Comparison of ENCODE assay signal across 8 mouse cellular contexts in genomic region chr4:83524843-83525689, GRCm38 (mm10). TPM values are rescaled to one million over a fixed set of nuclear protein-coding genes. Genes with fewer than 3 reads are reported as not detected.
A peak's percentile ranks its signal among the peaks of the same experiment; 100 is the strongest.
DNase-seq lines count a peak whose midpoint lies in the region; ATAC-seq and TF ChIP-seq lines count a peak whose summit lies in the region.

Gene Ccdc171, plus strand, starts transcription at chr4:83525545.

- H3K4me1 ChIP-seq in CH12.LX (ENCODE audit: control insufficient read depth in 1 of 2, insufficient read depth in 2 of 2), result peaks cover 0 to 17% of the 10 kb centered on the region in 2 experiments; a peak in 2 of 4 replicates
- peaks cover 34% of the 10 kb centered on the region for H3K4me1 ChIP-seq in forebrain, embryonic 12.5 days
- H3K4me1 ChIP-seq in liver, postnatal 0 days (ENCODE audit: insufficient read depth), result peaks cover 13% of the 10 kb centered on the region; the same call in 1 of the 2 replicates
- H3K4me1 ChIP-seq in neural tube, embryonic 14.5 days (ENCODE audit: control insufficient read depth, insufficient read depth, low read length), result 0 out of 2 replicates have a peak, but pooled peaks cover 2% of the 10 kb centered on the region

- under 1% methylated on average over 72 of the region's 73 CpGs for WGBS in forebrain, embryonic 12.5 days
- under 1% methylated on average over 73 of the region's 73 CpGs for WGBS in large intestine, adult 2 months
- under 1% methylated on average over 61 of the region's 73 CpGs for WGBS in liver, postnatal 0 days (ENCODE audit: insufficient replicate concordance)
- WGBS in neural tube, embryonic 14.5 days, result under 1% methylated on average over 65 of the region's 73 CpGs

- TF ChIP-seq RAD21 in CH12.LX (IDR thresholded peaks at IDR 0.05; ENCODE audit: low read depth, low read length), result no peak

- H3K27ac ChIP-seq in CH12.LX (ENCODE audit: insufficient read depth, low read depth), result peak within 1 kb of the TSS; percentile 73
- H3K27ac ChIP-seq in forebrain, embryonic 12.5 days, result peak within 1 kb of the TSS; percentile 100
- H3K27ac ChIP-seq in liver, postnatal 0 days (ENCODE audit: low read depth), result peak within 1 kb of the TSS; percentile 90
- peak within 1 kb of the TSS; percentile 98 for H3K27ac ChIP-seq in neural tube, embryonic 14.5 days (ENCODE audit: low read depth, low read length)

- peak; percentile 90 for TF ChIP-seq POLR2A in CH12.LX (IDR thresholded peaks at IDR 0.05; ENCODE audit: low read depth, low read length)

- peak within 1 kb of the TSS; percentile 54; the same call in 1 of the 2 replicates for H3K4me2 ChIP-seq in CH12.LX (ENCODE audit: insufficient read depth, low read depth, poor library complexity, severe bottlenecking)
- peak within 1 kb of the TSS; percentile 78 for H3K4me2 ChIP-seq in forebrain, embryonic 12.5 days
- H3K4me2 ChIP-seq in liver, postnatal 0 days (ENCODE audit: low read depth, low read length), result peak within 1 kb of the TSS; percentile 95
- H3K4me2 ChIP-seq in neural tube, embryonic 14.5 days (ENCODE audit: low read depth, low read length), result peak within 1 kb of the TSS; percentile 75

- peak; percentile 92 for DNase-seq in CH12.LX (ENCODE audit: extremely low read depth)
- peak; percentile 90 for DNase-seq in c-Kit-positive CD71-positive TER-119-negative erythroid progenitor cells, embryonic 14.5 days (ENCODE audit: low read depth)
- peak; percentile 96 to 97 for DNase-seq in heart, postnatal 10 days
- peak; percentile 85 for DNase-seq in large intestine, adult 2 months (ENCODE audit: low read depth, low spot score)
- DNase-seq in liver, postnatal 0 days, result peak; percentile 98
- peak; percentile 97 for DNase-seq in testis, postnatal 10 days (ENCODE audit: low spot score)

- H3K4me3 ChIP-seq in CH12.LX (replicated peaks in 1 of 3; ENCODE audit: low read depth in 2 of 3, low read length in 2 of 3, poor library complexity in 1 of 3), result peak within 1 kb of the TSS; percentile 81 to 92 (median 89)
- H3K4me3 ChIP-seq in forebrain, embryonic 12.5 days (replicated peaks), result peak within 1 kb of the TSS; percentile 70
- peak within 1 kb of the TSS; percentile 71 for H3K4me3 ChIP-seq in liver, postnatal 0 days (ENCODE audit: low read depth, low read length)
- peak within 1 kb of the TSS; percentile 68 for H3K4me3 ChIP-seq in neural tube, embryonic 14.5 days (ENCODE audit: low read depth, low read length)

- no peaks in the 10 kb centered on the region for H3K27me3 ChIP-seq in CH12.LX (replicated peaks)
- no peaks in the 10 kb centered on the region for H3K27me3 ChIP-seq in forebrain, embryonic 12.5 days
- H3K27me3 ChIP-seq in liver, postnatal 0 days (ENCODE audit: insufficient read depth, low read length), result no peaks in the 10 kb centered on the region
- no peaks in the 10 kb centered on the region; the same call in 1 of the 2 replicates for H3K27me3 ChIP-seq in neural tube, embryonic 14.5 days (ENCODE audit: control insufficient read depth, insufficient read depth, low read length)

- no peaks in the 10 kb centered on the region for H3K79me2 ChIP-seq in CH12.LX (replicated peaks; ENCODE audit: control insufficient read depth, extremely low read depth, insufficient read depth, poor library complexity, severe bottlenecking)

- H3K9ac ChIP-seq in CH12.LX (ENCODE audit: insufficient read depth, low read depth), result peak within 1 kb of the TSS; percentile 56
- peak within 1 kb of the TSS; percentile 73 for H3K9ac ChIP-seq in forebrain, embryonic 12.5 days
- peak within 1 kb of the TSS; percentile 71 for H3K9ac ChIP-seq in liver, postnatal 0 days (replicated peaks)
- peak within 1 kb of the TSS; percentile 78 for H3K9ac ChIP-seq in neural tube, embryonic 14.5 days (replicated peaks; ENCODE audit: low read depth, low read length)

- no peak for TF ChIP-seq CTCF in CH12.LX (conservative IDR thresholded peaks at IDR 0.05 in 1 of 2, IDR thresholded peaks at IDR 0.05 in 1 of 2; ENCODE audit: low read depth in 2 of 2, low read length in 2 of 2)
- TF ChIP-seq CTCF in liver, postnatal 0 days (IDR thresholded peaks at IDR 0.05; ENCODE audit: low read depth), result peak; percentile 10; the same call in 1 of the 2 replicates

- peak; percentile 43; the same call in 1 of the 2 replicates for TF ChIP-seq EP300 in CH12.LX (IDR thresholded peaks at IDR 0.05; ENCODE audit: low read length)
- TF ChIP-seq EP300 in liver, postnatal 0 days (IDR thresholded peaks at IDR 0.05; ENCODE audit: low read depth), result no peak

- ATAC-seq in forebrain, embryonic 12.5 days (ENCODE audit: low FRiP score), result peak; percentile 95
- ATAC-seq in liver, postnatal 0 days, result peak; percentile 99
- peak; percentile 97 for ATAC-seq in neural tube, embryonic 14.5 days (ENCODE audit: low read depth)

- no peaks in the 10 kb centered on the region for H3K36me3 ChIP-seq in CH12.LX (replicated peaks in 1 of 2; ENCODE audit: control insufficient read depth in 1 of 2, insufficient read depth in 1 of 2, low read length in 1 of 2)
- no peaks in the 10 kb centered on the region for H3K36me3 ChIP-seq in forebrain, embryonic 12.5 days (replicated peaks)
- no peaks in the 10 kb centered on the region for H3K36me3 ChIP-seq in liver, postnatal 0 days (replicated peaks; ENCODE audit: insufficient read depth, low read length)
- no peaks in the 10 kb centered on the region for H3K36me3 ChIP-seq in neural tube, embryonic 14.5 days (ENCODE audit: control insufficient read depth, insufficient read depth, low read length)

- intact Hi-C loops in heart, postnatal 10 days (cut with DNase I), result loop anchor here (2.0 to 10.0 kb wide), 3 partner anchors 38 to 108 kb away; partner anchors contain the start of genes Psip1 and Snapc3

- H3K9me3 ChIP-seq in CH12.LX (replicated peaks; ENCODE audit: low read length), result no peaks in the 10 kb centered on the region
- no peaks in the 10 kb centered on the region for H3K9me3 ChIP-seq in forebrain, embryonic 12.5 days
- no peaks in the 10 kb centered on the region for H3K9me3 ChIP-seq in liver, postnatal 0 days (ENCODE audit: low read length)
- H3K9me3 ChIP-seq in neural tube, embryonic 14.5 days (ENCODE audit: control insufficient read depth, low read length), result no peaks in the 10 kb centered on the region

- dilution Hi-C loops in CH12.LX (cut with MboI; ENCODE audit: extremely low pct_ligation_motif_present, extremely low pct_unique_long_range_greater_than_20kb, low sequenced_read_pairs), result no loop called here

- in situ Hi-C loops in CH12.LX (cut with MboI; ENCODE audit: low pct_ligation_motif_present, low pct_unique_long_range_greater_than_20kb, low sequenced_read_pairs), result loop anchor here (25.0 kb wide), 1 partner anchor 213 kb away; the partner anchor contains the start of gene Ttc39b

TF ChIP-seq in CH12.LX, 34 proteins besides CTCF, POLR2A, EP300 and RAD21 (continues in another document):
- TF ChIP-seq PAX5 (IDR thresholded peaks at IDR 0.05; ENCODE audit: low read length) (no peak), USF2 (conservative IDR thresholded peaks at IDR 0.05; ENCODE audit: low read depth, low read length) (no peak), MAFK (IDR thresholded peaks at IDR 0.05; ENCODE audit: insufficient replicate concordance, low read length) (no peak), CHD1 (IDR thresholded peaks at IDR 0.05; ENCODE audit: low read depth, low read length) (no peak), JUN (IDR thresholded peaks at IDR 0.05; ENCODE audit: insufficient read depth, low read depth, low read length) (no peak), BHLHE40 (IDR thresholded peaks at IDR 0.05; ENCODE audit: low read depth, low read length) (no peak; the same call in 1 of the 2 replicates), ZMIZ1 (IDR thresholded peaks at IDR 0.05; ENCODE audit: low read depth, low read length) (peak; percentile 82; the same call in 1 of the 2 replicates), NELFE (IDR thresholded peaks at IDR 0.05; ENCODE audit: low read depth, low read length) (peak; percentile 95), KAT2A (IDR thresholded peaks at IDR 0.05; ENCODE audit: insufficient replicate concordance, low read length) (peak; percentile 61; the same call in 1 of the 2 replicates), CHD2 (IDR thresholded peaks at IDR 0.05; ENCODE audit: low read length) (peak; percentile 69), MEF2A (IDR thresholded peaks at IDR 0.05; ENCODE audit: borderline replicate concordance, low read depth, low read length) (no peak), SIN3A (IDR thresholded peaks at IDR 0.05; ENCODE audit: low read length) (peak; percentile 50; the same call in 1 of the 2 replicates), MAX (IDR thresholded peaks at IDR 0.05; ENCODE audit: low read length) (peak; percentile 28; the same call in 1 of the 2 replicates), IRF4 (IDR thresholded peaks at IDR 0.05; ENCODE audit: low read depth, low read length) (peak; percentile 56; the same call in 1 of the 2 replicates), ZC3H11A (IDR thresholded peaks at IDR 0.05; ENCODE audit: low read depth, low read length) (no peak), E2F4 (IDR thresholded peaks at IDR 0.05; ENCODE audit: insufficient replicate concordance, low read depth, low read length) (no peak), JUND (conservative IDR thresholded peaks at IDR 0.05; ENCODE audit: low read depth, low read length) (no peak), ETS1 (conservative IDR thresholded peaks at IDR 0.05; ENCODE audit: low read depth, low read length) (peak; percentile 15; the same call in 1 of the 2 replicates), POLR2AphosphoS2 (IDR thresholded peaks at IDR 0.05; ENCODE audit: low read depth, low read length) (peak; percentile 70; the same call in 1 of the 2 replicates), SMC3 (IDR thresholded peaks at IDR 0.05; ENCODE audit: low read depth, low read length) (no peak), UBTF (IDR thresholded peaks at IDR 0.05; ENCODE audit: low read depth, low read length) (0 out of 2 replicates have a peak, but pooled peaks have one; percentile 48), USF1 (IDR thresholded peaks at IDR 0.05; ENCODE audit: low read depth, low read length) (no peak), ZNF384 (IDR thresholded peaks at IDR 0.05; ENCODE audit: low read depth, low read length) (no peak), GABPA (IDR thresholded peaks at IDR 0.05; ENCODE audit: insufficient replicate concordance, low read depth, low read length) (no peak), ELF1 (IDR thresholded peaks at IDR 0.05; ENCODE audit: low read depth, low read length) (peak; percentile 88)

RNA-seq across cellular contexts. Expression of gene Ccdc171, which starts in this region (rescaled TPM):
- total RNA-seq in CH12.LX (2012; rRNA removed), result 1.1 and 1.5 TPM in 2 replicates
- total RNA-seq in CH12.LX (2014; rRNA removed), result 0.93 and 1.4 TPM in 2 replicates
- polyA plus RNA-seq in CH12.LX (2012; ENCODE audit: insufficient read length, low read depth), result 2.2 and 2.3 TPM in 2 replicates
- polyA plus RNA-seq in forebrain, embryonic 12.5 days (2016; fragmentation: Nextera tagmentation; extraction: Ambion mirVana), result 6.0 and 8.3 TPM in 2 replicates
- 1 to 10 TPM; 1.1 to 1.7 TPM for total RNA-seq in heart, postnatal 10 days (2021)
- polyA plus RNA-seq in large intestine, adult 2 months (2012; rRNA removed), result 0.19 and 0.49 TPM in 2 replicates
- polyA plus RNA-seq in liver, postnatal 0 days (2015; fragmentation: Nextera tagmentation; extraction: Ambion mirVana), result 0.47 and 0.60 TPM in 2 replicates
- polyA plus RNA-seq in neural tube, embryonic 14.5 days (2014; fragmentation: Nextera tagmentation; extraction: Ambion mirVana), result 3.6 and 4.5 TPM in 2 replicates

Comparison
In these comparisons a context has a peak if more than half of its experiments do, and no peak if none do; other contexts are left out.
1. Peak in every context shown above with its lines: DNase-seq, ATAC-seq, H3K4me3 ChIP-seq and H3K27ac ChIP-seq.
2. Peak in DNase-seq in large intestine, adult 2 months; RNA of the gene not detected or under 1 TPM.
3. Peak in DNase-seq, ATAC-seq, H3K4me3 ChIP-seq, H3K27ac ChIP-seq, H3K9ac ChIP-seq and H3K4me2 ChIP-seq in liver, postnatal 0 days; RNA of the gene not detected or under 1 TPM.